Mouse (Mus musculus): ENCODE measurements around the gene Lpp. TPM values are rescaled to one million over a fixed set of nuclear protein-coding genes. Genes with fewer than 3 reads are reported as not detected.

Gene Lpp
- polyA plus RNA-seq, 1 experiment from 2014 or later, result 50.0 TPM

GRCm38 (mm10) chr16:24801780-24802179 is 408.5 kb downstream of the Lpp start:
- no peak overlapping the region for H3K4me2 ChIP-seq
- ATAC-seq (ENCODE audit: insufficient number of reproducible peaks, low FRiP score), result no peak
- no peaks in the 10 kb centered on the region for H3K36me3 ChIP-seq
- 88% methylated on average over 1 of the region's 1 CpGs for WGBS
- H3K4me3 ChIP-seq, result no peak overlapping the region
- no peak overlapping the region for H3K27ac ChIP-seq (ENCODE audit: poor library complexity, severe bottlenecking)
- peaks cover 7% of the 10 kb centered on the region; the same call in 1 of the 2 replicates for H3K4me1 ChIP-seq (replicated peaks)
- H3K9ac ChIP-seq, result no peak overlapping the region
- H3K27me3 ChIP-seq (replicated peaks), result no peaks in the 10 kb centered on the region
- H3K9me3 ChIP-seq (replicated peaks), result no peaks in the 10 kb centered on the region

DNA sequence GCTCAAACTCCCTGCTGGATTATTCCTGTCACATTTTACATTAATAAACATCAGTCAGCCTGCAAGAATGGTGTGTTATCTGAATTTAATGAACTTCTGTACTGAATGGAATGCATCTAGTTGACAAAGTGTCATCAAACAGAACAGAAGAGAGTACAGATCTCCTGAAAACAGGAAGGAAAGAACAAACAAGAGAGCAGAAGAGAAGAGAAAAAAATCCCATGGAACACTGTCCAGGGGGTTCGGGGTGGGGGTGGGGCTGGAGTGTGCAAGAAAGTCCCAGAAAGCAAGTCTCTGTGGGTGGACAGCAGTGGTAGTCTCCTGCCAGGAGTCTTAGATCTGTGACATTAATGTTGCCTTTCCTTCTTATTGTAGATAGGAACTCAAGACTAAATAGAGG is 412.8 kb downstream of the Lpp start:
- ATAC-seq (ENCODE audit: insufficient number of reproducible peaks, low FRiP score), result no peak
- no peak overlapping the region for H3K4me2 ChIP-seq
- no peak overlapping the region for H3K27ac ChIP-seq (ENCODE audit: poor library complexity, severe bottlenecking)
- no peak overlapping the region for H3K9ac ChIP-seq
- no peak overlapping the region for H3K4me3 ChIP-seq
- H3K36me3 ChIP-seq, result no peaks in the 10 kb centered on the region
- peaks cover 6% of the 10 kb centered on the region; the same call in 1 of the 2 replicates for H3K4me1 ChIP-seq (replicated peaks)
- no peaks in the 10 kb centered on the region for H3K27me3 ChIP-seq (replicated peaks)
- H3K9me3 ChIP-seq (replicated peaks), result no peaks in the 10 kb centered on the region
- WGBS, result 78% methylated on average over 1 of the region's 1 CpGs

GRCm38 (mm10) chr16:24807565-24807964 is 414.3 kb downstream of the Lpp start:
- no peaks in the 10 kb centered on the region for H3K9me3 ChIP-seq (replicated peaks)
- no peak for ATAC-seq (ENCODE audit: insufficient number of reproducible peaks, low FRiP score)
- no peak overlapping the region for H3K9ac ChIP-seq
- no peaks in the 10 kb centered on the region for H3K4me1 ChIP-seq (replicated peaks)
- H3K4me3 ChIP-seq, result no peak overlapping the region
- H3K4me2 ChIP-seq, result no peak overlapping the region
- no peaks in the 10 kb centered on the region for H3K27me3 ChIP-seq (replicated peaks)
- WGBS, result 75% methylated on average over 4 of the region's 4 CpGs
- H3K27ac ChIP-seq (ENCODE audit: poor library complexity, severe bottlenecking), result no peak overlapping the region
- no peaks in the 10 kb centered on the region for H3K36me3 ChIP-seq

DNA sequence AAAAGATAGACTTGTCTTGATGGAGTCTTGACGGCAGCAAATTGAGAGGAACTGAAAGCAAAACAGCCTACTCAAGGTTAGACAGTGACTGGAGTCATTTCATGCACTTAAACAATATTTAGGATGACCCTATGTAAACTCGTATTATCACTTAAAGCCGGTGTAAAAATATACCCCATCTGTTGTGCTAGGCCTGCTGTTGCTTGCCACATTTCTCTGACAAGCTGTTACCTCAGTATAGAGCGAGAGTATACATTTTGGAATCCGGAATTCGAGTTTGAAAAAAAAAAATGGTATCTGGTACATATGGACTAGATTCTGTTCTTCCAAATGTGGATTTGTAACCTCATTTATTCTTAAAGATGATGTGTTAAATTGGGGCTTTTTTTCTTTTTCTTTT is 416.5 kb downstream of the Lpp start:
- Histone ChIP-seq H3K36me3 (no peaks in the 10 kb centered on the region), H3K27ac (ENCODE audit: poor library complexity, severe bottlenecking) (no peak overlapping the region), H3K9ac (no peak overlapping the region), H3K9me3 (replicated peaks) (no peaks in the 10 kb centered on the region), H3K4me1 (replicated peaks) (no peaks in the 10 kb centered on the region), H3K4me2 (no peak overlapping the region), H3K27me3 (replicated peaks) (no peaks in the 10 kb centered on the region), H3K4me3 (no peak overlapping the region)
- WGBS, result 77% methylated on average over 6 of the region's 6 CpGs
- no peak for ATAC-seq (ENCODE audit: insufficient number of reproducible peaks, low FRiP score)

GRCm38 (mm10) chr16:24816621-24817020 is 423.3 kb downstream of the Lpp start:
- Histone ChIP-seq H3K27ac (ENCODE audit: poor library complexity, severe bottlenecking) (no peak overlapping the region), H3K9ac (no peak overlapping the region), H3K4me1 (replicated peaks) (no peaks in the 10 kb centered on the region), H3K4me2 (no peak overlapping the region), H3K9me3 (replicated peaks) (no peaks in the 10 kb centered on the region), H3K27me3 (replicated peaks) (no peaks in the 10 kb centered on the region), H3K4me3 (no peak overlapping the region), H3K36me3 (0 out of 2 replicates have a peak, but pooled peaks cover 2% of the 10 kb centered on the region)
- no peak for ATAC-seq (ENCODE audit: insufficient number of reproducible peaks, low FRiP score)
- 72% methylated on average over 3 of the region's 3 CpGs for WGBS

GRCm38 (mm10) chr16:24817381-24817780 is 424.1 kb downstream of the Lpp start:
- Histone ChIP-seq H3K9me3 (replicated peaks) (no peaks in the 10 kb centered on the region), H3K4me1 (replicated peaks) (no peaks in the 10 kb centered on the region), H3K4me2 (no peak overlapping the region), H3K27me3 (replicated peaks) (no peaks in the 10 kb centered on the region), H3K27ac (ENCODE audit: poor library complexity, severe bottlenecking) (no peak overlapping the region), H3K4me3 (no peak overlapping the region), H3K9ac (no peak overlapping the region), H3K36me3 (0 out of 2 replicates have a peak, but pooled peaks cover 6% of the 10 kb centered on the region)
- 91% methylated on average over 3 of the region's 3 CpGs for WGBS
- ATAC-seq (ENCODE audit: insufficient number of reproducible peaks, low FRiP score), result no peak

GRCm38 (mm10) chr16:24819127-24819526 is 425.8 kb downstream of the Lpp start:
- Histone ChIP-seq H3K27ac (ENCODE audit: poor library complexity, severe bottlenecking) (no peak overlapping the region), H3K36me3 (0 out of 2 replicates have a peak, but pooled peaks cover 6% of the 10 kb centered on the region), H3K27me3 (replicated peaks) (no peaks in the 10 kb centered on the region), H3K9ac (no peak overlapping the region), H3K4me3 (no peak overlapping the region), H3K4me1 (replicated peaks) (peaks cover 4% of the 10 kb centered on the region; the same call in 1 of the 2 replicates), H3K9me3 (replicated peaks) (no peaks in the 10 kb centered on the region), H3K4me2 (no peak overlapping the region)
- ATAC-seq (ENCODE audit: insufficient number of reproducible peaks, low FRiP score), result no peak
- 74% methylated on average over 4 of the region's 4 CpGs for WGBS

GRCm38 (mm10) chr16:24822182-24822875 is 429.0 kb downstream of the Lpp start:
- WGBS, result 78% methylated on average over 5 of the region's 5 CpGs
- no peak overlapping the region for H3K4me2 ChIP-seq
- no peak overlapping the region for H3K27ac ChIP-seq (ENCODE audit: poor library complexity, severe bottlenecking)
- H3K9ac ChIP-seq, result no peak overlapping the region
- no peak for ATAC-seq (ENCODE audit: insufficient number of reproducible peaks, low FRiP score)
- peaks cover 14% of the 10 kb centered on the region for H3K4me1 ChIP-seq (replicated peaks)
- no peak overlapping the region for H3K4me3 ChIP-seq
- H3K27me3 ChIP-seq (replicated peaks), result no peaks in the 10 kb centered on the region
- 0 out of 2 replicates have a peak, but pooled peaks cover 6% of the 10 kb centered on the region for H3K36me3 ChIP-seq
- H3K9me3 ChIP-seq (replicated peaks), result no peaks in the 10 kb centered on the region

DNA sequence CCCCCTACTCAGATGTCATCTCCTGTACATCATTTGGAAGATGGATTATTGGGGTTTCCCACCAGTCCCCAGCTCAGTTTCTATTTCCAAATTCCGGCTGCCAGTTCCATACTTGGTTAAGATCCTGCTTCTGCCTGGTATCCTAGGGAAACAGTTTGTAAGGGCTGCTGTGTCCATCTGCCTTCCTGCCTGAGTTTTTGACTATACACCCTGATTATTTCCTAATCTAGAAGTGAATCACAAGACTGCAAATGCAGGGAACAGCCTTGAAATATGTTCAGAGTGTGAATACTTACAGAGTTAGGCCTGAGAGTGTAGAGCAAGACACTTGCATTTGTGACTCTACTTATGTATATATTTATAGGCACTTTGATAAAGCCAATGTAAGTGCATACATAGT is 429.6 kb downstream of the Lpp start:
- H3K9ac ChIP-seq, result no peak overlapping the region
- H3K4me3 ChIP-seq, result no peak overlapping the region
- no peaks in the 10 kb centered on the region for H3K27me3 ChIP-seq (replicated peaks)
- H3K4me1 ChIP-seq (replicated peaks), result peaks cover 14% of the 10 kb centered on the region
- ATAC-seq (ENCODE audit: insufficient number of reproducible peaks, low FRiP score), result no peak
- no peak overlapping the region for H3K27ac ChIP-seq (ENCODE audit: poor library complexity, severe bottlenecking)
- H3K36me3 ChIP-seq, result 0 out of 2 replicates have a peak, but pooled peaks cover 6% of the 10 kb centered on the region
- 71% methylated on average over 1 of the region's 1 CpGs for WGBS
- no peak overlapping the region for H3K4me2 ChIP-seq
- no peaks in the 10 kb centered on the region for H3K9me3 ChIP-seq (replicated peaks)

DNA sequence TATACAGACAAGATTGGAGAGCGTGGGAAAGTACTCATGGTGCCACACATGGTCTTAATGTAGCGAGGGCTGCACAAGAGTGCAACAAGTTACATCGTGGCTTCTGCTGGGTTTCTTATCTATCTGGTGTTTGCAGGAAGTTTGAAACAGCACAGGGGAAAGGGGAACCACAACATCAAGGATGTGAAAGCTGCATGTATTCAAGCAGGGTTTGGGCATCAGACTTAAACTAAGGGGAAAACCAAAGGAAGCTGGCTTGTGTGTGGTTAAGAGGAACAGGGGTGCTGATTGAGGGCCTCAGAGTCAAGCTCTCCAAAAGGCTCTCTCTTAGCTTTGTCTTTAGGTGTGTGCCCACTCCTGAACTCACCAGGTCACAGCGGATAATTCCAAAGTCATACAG is 433.1 kb downstream of the Lpp start:
- Histone ChIP-seq H3K9me3 (replicated peaks) (no peaks in the 10 kb centered on the region), H3K4me1 (replicated peaks) (peaks cover 23% of the 10 kb centered on the region), H3K27ac (ENCODE audit: poor library complexity, severe bottlenecking) (no peak overlapping the region), H3K9ac (no peak overlapping the region), H3K4me3 (no peak overlapping the region), H3K36me3 (0 out of 2 replicates have a peak, but pooled peaks cover 6% of the 10 kb centered on the region), H3K27me3 (replicated peaks) (no peaks in the 10 kb centered on the region), H3K4me2 (no peak overlapping the region)
- no peak for ATAC-seq (ENCODE audit: insufficient number of reproducible peaks, low FRiP score)
- WGBS, result 66% methylated on average over 4 of the region's 4 CpGs

GRCm38 (mm10) chr16:24828207-24828803 is 435.0 kb downstream of the Lpp start:
- WGBS, result 76% methylated on average over 2 of the region's 2 CpGs
- ATAC-seq (ENCODE audit: insufficient number of reproducible peaks, low FRiP score), result no peak
- no peaks in the 10 kb centered on the region for H3K27me3 ChIP-seq (replicated peaks)
- no peak overlapping the region for H3K27ac ChIP-seq (ENCODE audit: poor library complexity, severe bottlenecking)
- no peak overlapping the region for H3K4me3 ChIP-seq
- peaks cover 20% of the 10 kb centered on the region for H3K4me1 ChIP-seq (replicated peaks)
- no peaks in the 10 kb centered on the region for H3K9me3 ChIP-seq (replicated peaks)
- no peak overlapping the region for H3K9ac ChIP-seq
- H3K4me2 ChIP-seq, result no peak overlapping the region
- H3K36me3 ChIP-seq, result no peaks in the 10 kb centered on the region

Data from heart, embryonic 12.5 days (tissue).